Mouse (Mus musculus): Measurements from ENCODE around the gene Prrt3. TPM values are rescaled to one million over a fixed set of nuclear protein-coding genes. Genes with fewer than 3 reads are reported as not detected.
A peak's percentile ranks its signal among the peaks of the same experiment; 100 is the strongest.

Prrt3 gene
- total RNA-seq, 1 experiment from 2014 or later, result not detected

GRCm38 (mm10) chr6:113457952-113458534 is 43.7 kb downstream of the Prrt3 start, which contains the start of gene Il17re:
TSS of gene Il17re (plus strand) at chr6:113458484.
- peak; percentile 77 for ATAC-seq (replicated peaks; ENCODE audit: low read depth, poor library complexity, severe bottlenecking)

GRCm38 (mm10) chr6:113455007-113455406 is 46.7 kb downstream of the Prrt3 start:
- no peak for ATAC-seq (replicated peaks; ENCODE audit: low read depth, poor library complexity, severe bottlenecking)

DNA sequence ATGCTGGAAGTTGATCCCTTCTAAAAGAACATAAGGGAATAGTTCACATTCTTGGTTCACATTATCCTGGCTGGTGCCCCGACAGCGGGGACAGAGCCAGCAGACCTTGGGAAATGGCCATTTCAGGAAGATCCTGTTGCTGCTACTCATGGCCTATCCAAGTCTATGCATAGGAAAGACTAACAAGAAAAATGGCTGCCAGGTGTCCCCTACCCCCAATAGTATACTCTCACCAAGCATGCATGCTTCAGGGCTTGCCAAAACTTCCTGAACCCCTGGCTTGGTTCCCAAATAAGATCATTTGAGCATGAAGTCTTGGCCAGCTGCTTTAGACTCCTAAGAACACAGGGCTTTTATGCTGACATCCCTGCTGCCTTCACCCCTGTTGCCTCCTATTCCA is 49.9 kb downstream of the Prrt3 start:
- ATAC-seq (replicated peaks; ENCODE audit: low read depth, poor library complexity, severe bottlenecking), result no peak

- ATAC-seq (replicated peaks; ENCODE audit: low read depth, poor library complexity, severe bottlenecking), result no peak
Observed at GRCm38 (mm10) chr6:113447639-113448038, 54.1 kb downstream of the Prrt3 start.

DNA sequence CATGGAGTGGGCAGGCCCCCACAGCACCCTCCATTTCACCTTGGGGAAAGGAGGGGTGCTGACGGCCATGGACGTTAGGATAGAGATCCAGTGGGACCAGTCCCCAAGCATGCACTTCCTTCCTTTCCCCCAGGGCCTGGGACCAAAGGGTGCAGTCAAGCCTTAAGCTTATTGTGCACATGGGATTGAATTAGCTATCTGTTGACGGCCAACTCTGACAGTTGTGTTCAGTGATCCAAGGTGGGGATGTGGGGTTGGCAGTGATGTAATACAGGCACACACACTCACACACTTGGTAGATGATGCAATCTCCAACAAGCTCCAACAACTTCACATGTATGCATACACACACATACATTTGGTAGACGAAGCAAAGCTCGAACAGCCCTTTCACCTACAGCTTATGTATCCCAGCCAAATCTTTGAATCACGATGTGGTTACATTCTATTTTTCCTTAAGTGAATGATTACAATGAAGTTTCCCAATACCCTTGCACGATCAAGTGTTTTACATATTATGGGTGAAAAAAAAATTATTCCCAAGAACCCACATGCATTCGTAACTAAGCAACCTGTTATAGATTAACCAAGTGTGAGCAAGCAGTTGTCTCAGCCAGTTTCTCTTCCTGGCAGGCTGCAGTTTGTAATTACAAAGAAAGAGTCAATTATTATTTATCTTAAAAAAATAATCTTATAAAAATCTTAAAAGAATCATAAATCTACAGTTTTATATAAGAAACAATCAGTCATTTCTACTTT is 57.3 kb downstream of the Prrt3 start:
- ATAC-seq (replicated peaks; ENCODE audit: low read depth, poor library complexity, severe bottlenecking), result no peak

Other genes with a start within 250 kb of the Prrt3 start
- gene Cpne9, start 219.6 kb downstream of the Prrt3 start, total RNA-seq (2017), result 0.05 TPM in 1 of 2 replicates, not detected in the other
- gene Brpf1, start 194.8 kb downstream of the Prrt3 start, total RNA-seq (2017), result 27.5 and 35.7 TPM in 2 replicates
- 10.2 and 11.7 TPM in 2 replicates for gene Ogg1, start 175.0 kb downstream of the Prrt3 start, total RNA-seq (2017)
- 29.9 and 41.3 TPM in 2 replicates for gene Camk1, start 157.9 kb downstream of the Prrt3 start, total RNA-seq (2017)
- 20.7 and 33.1 TPM in 2 replicates for gene Tada3, start 124.0 kb downstream of the Prrt3 start, total RNA-seq (2017)
- 175 and 193 TPM in 2 replicates for gene Arpc4, start 123.8 kb downstream of the Prrt3 start, total RNA-seq (2017)
- gene Ttll3, start 112.7 kb downstream of the Prrt3 start, total RNA-seq (2017), result 0.78 and 1.4 TPM in 2 replicates
- 5.5 and 9.0 TPM in 2 replicates for gene Rpusd3, start 82.6 kb downstream of the Prrt3 start, total RNA-seq (2017)
- gene Cidec, start 66.2 kb downstream of the Prrt3 start, total RNA-seq (2017), result not detected in 2 replicates
- gene Jagn1, start 59.4 kb downstream of the Prrt3 start, total RNA-seq (2017), result 28.6 and 32.7 TPM in 2 replicates
- gene Il17re, start 43.4 kb downstream of the Prrt3 start, total RNA-seq (2017), result 1.6 and 2.6 TPM in 2 replicates
- 0.09 and 0.44 TPM in 2 replicates for gene Il17rc, start 30.5 kb downstream of the Prrt3 start, total RNA-seq (2017)
- gene Creld1, start 18.6 kb downstream of the Prrt3 start, total RNA-seq (2017), result 4.1 and 9.4 TPM in 2 replicates
- 31.3 and 40.9 TPM in 2 replicates for gene Emc3, start 29.7 kb upstream of the Prrt3 start, total RNA-seq (2017)
- gene Fancd2, start 29.8 kb upstream of the Prrt3 start, total RNA-seq (2017), result 21.1 and 31.8 TPM in 2 replicates
- 1.7 TPM in 1 of 2 replicates, not detected in the other for gene Fancd2os, start 98.8 kb upstream of the Prrt3 start, total RNA-seq (2017)
- gene Brk1, start 102.8 kb upstream of the Prrt3 start, total RNA-seq (2017), result 115 and 131 TPM in 2 replicates
- 10.6 and 15.9 TPM in 2 replicates for gene Vhl, start 122.0 kb upstream of the Prrt3 start, total RNA-seq (2017)
- gene Irak2, start 136.5 kb upstream of the Prrt3 start, total RNA-seq (2017), result 10.8 and 21.1 TPM in 2 replicates
- 102 and 108 TPM in 2 replicates for gene Tatdn2, start 195.1 kb upstream of the Prrt3 start, total RNA-seq (2017)
- not detected in 2 replicates for gene Ghrl, start 217.9 kb upstream of the Prrt3 start, total RNA-seq (2017)
- gene Sec13, start 238.8 kb upstream of the Prrt3 start, total RNA-seq (2017), result 82.1 and 90.0 TPM in 2 replicates